Mouse (Mus musculus): ENCODE measurements at regions not wholly inside any gene's neighbourhood (a gene's known extent, or its start where the extent isn't known, plus 50 kb on each side); places are given as distances from the start of the nearest gene placed in this dataset.

DNA sequence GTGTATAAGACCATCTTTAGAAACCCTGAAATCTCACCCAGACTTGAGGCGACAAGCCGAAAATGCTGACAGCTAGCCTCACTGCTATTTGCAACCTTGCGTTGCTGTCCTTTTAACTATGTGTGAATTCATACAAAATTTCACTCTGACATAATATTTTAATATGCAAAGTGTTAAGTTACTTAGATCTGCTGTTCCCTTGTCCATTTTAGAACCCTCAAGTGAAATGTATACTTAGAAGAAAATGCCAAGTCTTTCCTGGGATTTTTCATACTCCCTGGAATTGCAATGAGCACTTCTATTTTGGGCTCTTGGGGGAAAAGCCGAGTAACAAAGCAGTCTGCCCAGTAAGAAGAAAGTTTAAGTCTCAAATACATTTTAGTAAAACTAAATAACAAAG, 150.0 kb upstream of the Cttnbp2 start:
- 86% methylated on average over 4 of the region's 4 CpGs for WGBS
- Histone ChIP-seq H3K27ac (ENCODE audit: low read length) (no peak overlapping the region), H3K4me2 (ENCODE audit: low read length) (no peak overlapping the region), H3K27me3 (replicated peaks; ENCODE audit: control insufficient read depth, insufficient read depth, low read length) (no peaks in the 10 kb centered on the region), H3K9me3 (ENCODE audit: control insufficient read depth, low read length) (no peaks in the 10 kb centered on the region), H3K4me3 (replicated peaks; ENCODE audit: low read length) (no peak overlapping the region), H3K9ac (replicated peaks; ENCODE audit: low read depth, low read length) (no peak overlapping the region), H3K4me1 (replicated peaks; ENCODE audit: control insufficient read depth, insufficient read depth, low read length) (0 out of 2 replicates have a peak, but pooled peaks cover 3% of the 10 kb centered on the region), H3K36me3 (ENCODE audit: control insufficient read depth, insufficient read depth) (no peaks in the 10 kb centered on the region)
- no peak for ATAC-seq

DNA sequence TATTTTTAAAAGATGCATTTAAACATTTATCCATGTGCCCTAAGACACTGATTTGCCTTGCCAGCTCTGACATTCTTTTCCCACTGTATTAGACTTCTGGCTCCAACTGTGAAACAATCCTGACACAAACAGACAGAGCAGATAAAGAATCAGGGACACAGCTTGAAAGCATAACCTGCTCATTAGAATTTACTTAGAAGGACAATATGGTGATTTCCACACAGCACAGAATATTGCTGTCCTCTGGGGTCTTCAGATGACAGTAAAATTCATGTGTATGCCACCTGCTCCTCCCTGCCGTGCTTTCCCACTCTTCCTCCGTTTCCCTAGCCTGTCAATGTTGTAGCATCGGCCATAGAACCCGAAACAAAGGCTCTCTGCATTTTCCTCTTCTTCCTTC, 151.3 kb upstream of the Cttnbp2 start:
- H3K36me3 ChIP-seq (ENCODE audit: control insufficient read depth, insufficient read depth): no peaks in the 10 kb centered on the region
- H3K4me2 ChIP-seq (ENCODE audit: low read length): no peak overlapping the region
- no peaks in the 10 kb centered on the region for H3K9me3 ChIP-seq (ENCODE audit: control insufficient read depth, low read length)
- H3K27ac ChIP-seq (ENCODE audit: low read length): no peak overlapping the region
- H3K4me1 ChIP-seq (replicated peaks; ENCODE audit: control insufficient read depth, insufficient read depth, low read length): 0 out of 2 replicates have a peak, but pooled peaks cover 3% of the 10 kb centered on the region
- H3K9ac ChIP-seq (replicated peaks; ENCODE audit: low read depth, low read length): no peak overlapping the region
- no peaks in the 10 kb centered on the region for H3K27me3 ChIP-seq (replicated peaks; ENCODE audit: control insufficient read depth, insufficient read depth, low read length)
- ATAC-seq: no peak
- WGBS: 75% methylated on average over 4 of the region's 4 CpGs
- no peak overlapping the region for H3K4me3 ChIP-seq (replicated peaks; ENCODE audit: low read length)

DNA sequence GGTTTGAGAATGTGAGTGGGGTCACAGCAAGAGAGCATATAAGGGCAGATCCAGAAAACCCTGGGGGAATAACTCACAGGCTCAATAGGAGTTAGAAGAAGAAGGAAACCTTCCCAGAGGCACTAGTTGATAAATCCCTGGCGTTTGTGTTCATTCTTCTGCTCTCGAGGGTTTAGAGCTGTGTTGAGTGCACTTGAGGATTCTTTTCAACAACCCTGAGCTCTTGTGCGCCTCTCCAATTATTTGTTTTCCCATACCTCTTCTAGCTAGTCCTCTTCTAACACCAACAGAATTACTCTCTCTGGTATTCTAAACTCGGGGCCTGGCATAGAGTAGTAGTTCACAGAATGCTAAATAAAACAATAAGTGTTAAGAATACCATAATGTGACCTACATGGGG, 151.9 kb upstream of the Cttnbp2 start:
- Histone ChIP-seq H3K9me3 (ENCODE audit: control insufficient read depth, low read length) (no peaks in the 10 kb centered on the region), H3K9ac (replicated peaks; ENCODE audit: low read depth, low read length) (no peak overlapping the region), H3K4me3 (replicated peaks; ENCODE audit: low read length) (no peak overlapping the region), H3K27ac (ENCODE audit: low read length) (no peak overlapping the region), H3K4me2 (ENCODE audit: low read length) (no peak overlapping the region), H3K27me3 (replicated peaks; ENCODE audit: control insufficient read depth, insufficient read depth, low read length) (no peaks in the 10 kb centered on the region), H3K36me3 (ENCODE audit: control insufficient read depth, insufficient read depth) (no peaks in the 10 kb centered on the region), H3K4me1 (replicated peaks; ENCODE audit: control insufficient read depth, insufficient read depth, low read length) (0 out of 2 replicates have a peak, but pooled peaks cover 3% of the 10 kb centered on the region)
- WGBS: 77% methylated on average over 4 of the region's 4 CpGs
- no peak for ATAC-seq

- Histone ChIP-seq H3K4me2 (ENCODE audit: low read length) (no peak overlapping the region), H3K36me3 (ENCODE audit: control insufficient read depth, insufficient read depth) (no peaks in the 10 kb centered on the region), H3K27ac (ENCODE audit: low read length) (no peak overlapping the region), H3K9ac (replicated peaks; ENCODE audit: low read depth, low read length) (no peak overlapping the region), H3K9me3 (ENCODE audit: control insufficient read depth, low read length) (no peaks in the 10 kb centered on the region), H3K4me3 (replicated peaks; ENCODE audit: low read length) (no peak overlapping the region), H3K27me3 (replicated peaks; ENCODE audit: control insufficient read depth, insufficient read depth, low read length) (no peaks in the 10 kb centered on the region), H3K4me1 (replicated peaks; ENCODE audit: control insufficient read depth, insufficient read depth, low read length) (peaks cover 5% of the 10 kb centered on the region; the same call in 1 of the 2 replicates)
- ATAC-seq: no peak
- WGBS: 95% methylated on average over 1 of the region's 1 CpGs
These were observed 156.0 kb upstream of the Cttnbp2 start for GRCm38 (mm10) chr6:18670677-18671076.

GRCm38 (mm10) chr6:18674584-18675250, 160.1 kb upstream of the Cttnbp2 start:
- H3K9ac ChIP-seq (replicated peaks; ENCODE audit: low read depth, low read length): no peak overlapping the region
- H3K36me3 ChIP-seq (ENCODE audit: control insufficient read depth, insufficient read depth): no peaks in the 10 kb centered on the region
- no peak overlapping the region for H3K4me3 ChIP-seq (replicated peaks; ENCODE audit: low read length)
- H3K4me2 ChIP-seq (ENCODE audit: low read length): no peak overlapping the region
- peaks cover 2% of the 10 kb centered on the region; the same call in 1 of the 2 replicates for H3K4me1 ChIP-seq (replicated peaks; ENCODE audit: control insufficient read depth, insufficient read depth, low read length)
- ATAC-seq: peak; percentile 76
- H3K27ac ChIP-seq (ENCODE audit: low read length): peak overlapping the region; percentile 75
- no peaks in the 10 kb centered on the region for H3K27me3 ChIP-seq (replicated peaks; ENCODE audit: control insufficient read depth, insufficient read depth, low read length)
- H3K9me3 ChIP-seq (ENCODE audit: control insufficient read depth, low read length): no peaks in the 10 kb centered on the region
- 25% methylated on average over 5 of the region's 5 CpGs for WGBS

DNA sequence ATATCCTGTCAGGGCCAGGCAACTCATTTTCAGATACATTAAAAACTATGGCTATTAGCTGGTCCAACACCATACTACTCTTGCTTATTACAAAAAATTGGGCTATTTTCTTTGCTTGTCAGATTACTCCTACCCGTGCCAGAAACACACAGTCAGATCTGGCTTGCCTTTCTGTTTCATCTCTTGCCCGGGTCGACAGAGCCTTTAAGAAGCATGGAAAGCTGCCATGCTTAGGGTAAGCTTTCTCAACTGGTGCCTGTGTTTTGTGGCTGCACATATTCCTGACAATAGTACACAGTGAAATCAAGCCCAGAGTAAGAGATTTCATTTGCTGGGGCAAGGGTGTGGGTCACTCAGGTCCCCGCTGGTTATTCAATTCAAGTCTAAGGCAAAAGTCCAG, 162.5 kb upstream of the Cttnbp2 start:
- no peaks in the 10 kb centered on the region for H3K27me3 ChIP-seq (replicated peaks; ENCODE audit: control insufficient read depth, insufficient read depth, low read length)
- H3K4me2 ChIP-seq (ENCODE audit: low read length): no peak overlapping the region
- H3K9me3 ChIP-seq (ENCODE audit: control insufficient read depth, low read length): no peaks in the 10 kb centered on the region
- no peak overlapping the region for H3K27ac ChIP-seq (ENCODE audit: low read length)
- H3K4me1 ChIP-seq (replicated peaks; ENCODE audit: control insufficient read depth, insufficient read depth, low read length): peaks cover 4% of the 10 kb centered on the region; the same call in 1 of the 2 replicates
- no peak overlapping the region for H3K4me3 ChIP-seq (replicated peaks; ENCODE audit: low read length)
- H3K9ac ChIP-seq (replicated peaks; ENCODE audit: low read depth, low read length): no peak overlapping the region
- ATAC-seq: no peak
- 62% methylated on average over 4 of the region's 4 CpGs for WGBS
- no peaks in the 10 kb centered on the region for H3K36me3 ChIP-seq (ENCODE audit: control insufficient read depth, insufficient read depth)

DNA sequence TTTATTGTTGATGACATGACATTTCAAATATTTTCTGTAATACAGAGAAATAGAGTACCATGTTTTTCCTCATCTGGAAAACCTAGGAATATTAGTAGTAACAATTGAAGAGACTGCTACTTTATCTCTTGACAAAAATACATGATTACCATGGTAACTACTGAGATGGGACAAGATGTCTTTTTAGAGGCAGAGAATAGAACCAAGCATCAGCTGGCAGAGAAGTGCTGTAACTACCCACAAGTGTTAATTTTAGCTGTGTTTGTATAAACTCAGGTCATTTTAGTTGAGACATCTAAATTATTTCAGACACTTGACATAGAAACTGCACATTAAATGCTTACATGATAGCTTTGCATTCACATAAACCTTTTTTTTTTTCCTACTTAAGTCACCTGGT, 166.1 kb upstream of the Cttnbp2 start:
- no peak for ATAC-seq
- no peak overlapping the region for H3K4me2 ChIP-seq (ENCODE audit: low read length)
- no peak overlapping the region for H3K4me3 ChIP-seq (replicated peaks; ENCODE audit: low read length)
- H3K36me3 ChIP-seq (ENCODE audit: control insufficient read depth, insufficient read depth): no peaks in the 10 kb centered on the region
- no peak overlapping the region for H3K9ac ChIP-seq (replicated peaks; ENCODE audit: low read depth, low read length)
- H3K27ac ChIP-seq (ENCODE audit: low read length): no peak overlapping the region
- H3K9me3 ChIP-seq (ENCODE audit: control insufficient read depth, low read length): no peaks in the 10 kb centered on the region
- no peaks in the 10 kb centered on the region for H3K27me3 ChIP-seq (replicated peaks; ENCODE audit: control insufficient read depth, insufficient read depth, low read length)
- H3K4me1 ChIP-seq (replicated peaks; ENCODE audit: control insufficient read depth, insufficient read depth, low read length): peaks cover 2% of the 10 kb centered on the region; the same call in 1 of the 2 replicates

- Histone ChIP-seq H3K36me3 (ENCODE audit: control insufficient read depth, insufficient read depth) (no peaks in the 10 kb centered on the region), H3K9ac (replicated peaks; ENCODE audit: low read depth, low read length) (no peak overlapping the region), H3K4me1 (replicated peaks; ENCODE audit: control insufficient read depth, insufficient read depth, low read length) (0 out of 2 replicates have a peak, but pooled peaks cover 2% of the 10 kb centered on the region), H3K9me3 (ENCODE audit: control insufficient read depth, low read length) (no peaks in the 10 kb centered on the region), H3K27ac (ENCODE audit: low read length) (no peak overlapping the region), H3K4me3 (replicated peaks; ENCODE audit: low read length) (no peak overlapping the region), H3K27me3 (replicated peaks; ENCODE audit: control insufficient read depth, insufficient read depth, low read length) (no peaks in the 10 kb centered on the region), H3K4me2 (ENCODE audit: low read length) (no peak overlapping the region)
- 50% methylated on average over 6 of the region's 6 CpGs for WGBS
- ATAC-seq: peak; percentile 33; the same call in 1 of the 2 replicates
These were observed 166.3 kb upstream of the Lsm8 start for GRCm38 (mm10) chr6:18682043-18682442.

- H3K4me3 ChIP-seq (replicated peaks; ENCODE audit: low read length): no peak overlapping the region
- H3K4me1 ChIP-seq (replicated peaks; ENCODE audit: control insufficient read depth, insufficient read depth, low read length): 0 out of 2 replicates have a peak, but pooled peaks cover 4% of the 10 kb centered on the region
- ATAC-seq: peak; percentile 91
- no peak overlapping the region for H3K9ac ChIP-seq (replicated peaks; ENCODE audit: low read depth, low read length)
- no peak overlapping the region for H3K4me2 ChIP-seq (ENCODE audit: low read length)
- H3K9me3 ChIP-seq (ENCODE audit: control insufficient read depth, low read length): no peaks in the 10 kb centered on the region
- H3K36me3 ChIP-seq (ENCODE audit: control insufficient read depth, insufficient read depth): no peaks in the 10 kb centered on the region
- H3K27ac ChIP-seq (ENCODE audit: low read length): peak overlapping the region; percentile 92
- no peaks in the 10 kb centered on the region for H3K27me3 ChIP-seq (replicated peaks; ENCODE audit: control insufficient read depth, insufficient read depth, low read length)
- 35% methylated on average over 10 of the region's 11 CpGs for WGBS
These were observed 159.6 kb upstream of the Lsm8 start for GRCm38 (mm10) chr6:18688652-18689348.

All from forebrain, embryonic 16.5 days (tissue).